Mouse (Mus musculus) ES-E14 (cell line): Measurements from ENCODE around the gene Gpsm2. TPM values are rescaled to one million over a fixed set of nuclear protein-coding genes. Genes with fewer than 3 reads are reported as not detected.

Experiments
- DNase-seq: peaks from one replicate; pipeline ENCODE4 v3.0.0-alpha.2; 2013; ENCODE audit warnings: low read depth, low spot score
- H3K27ac ChIP-seq: 2 replicates; pipeline ENCODE4 v1.5.1; 2012; ENCODE audit warnings: low read depth, mild to moderate bottlenecking, low read length, moderate library complexity, mixed read lengths; ENCODE audit not compliant: poor library complexity, insufficient read depth, severe bottlenecking
- H3K36me3 ChIP-seq: 2 replicates; pipeline ENCODE4 v1.6.1; 2012; ENCODE audit warnings: mild to moderate bottlenecking, low read length, moderate library complexity, mixed read lengths; ENCODE audit not compliant: control insufficient read depth, poor library complexity, insufficient read depth, severe bottlenecking
- H3K4me1 ChIP-seq, 2 experiments: fragments of 150-350 bp in 1 of 2; sonication (generic) in 1 of 2; 2 replicates each; pipeline ENCODE4 v1.6.1; 2012; ENCODE audit warnings: low read length in 2 of 2, mild to moderate bottlenecking in 1 of 2, mixed read lengths in 1 of 2; ENCODE audit not compliant: control insufficient read depth in 2 of 2, insufficient read depth in 2 of 2, poor library complexity in 1 of 2
- H3K4me3 ChIP-seq, 2 experiments: fragments of 150-350 bp in 1 of 2; sonication (generic) in 1 of 2; 2 replicates each; pipeline ENCODE4 v1.5.1; 2012; ENCODE audit warnings: low read length in 2 of 2, low read depth in 1 of 2, mild to moderate bottlenecking in 1 of 2, mixed read lengths in 1 of 2; ENCODE audit not compliant: insufficient read depth in 1 of 2, poor library complexity in 1 of 2, severe bottlenecking in 1 of 2
- H3K9ac ChIP-seq: 2 replicates; pipeline ENCODE4 v1.6.1; 2012; ENCODE audit warnings: low read depth, mild to moderate bottlenecking, low read length, mixed read lengths; ENCODE audit not compliant: poor library complexity, insufficient read depth, severe bottlenecking
- H3K9me3 ChIP-seq: fragments of 150-350 bp; sonication (generic); 2 replicates; pipeline ENCODE4 v1.6.1; 2012; ENCODE audit warnings: low read depth, mild to moderate bottlenecking, low read length; ENCODE audit not compliant: control insufficient read depth, insufficient read depth
- CHD2 ChIP-seq: IDR thresholded peaks from 2 replicates; pipeline ENCODE4 v1.6.1; 2014; ENCODE audit warnings: mild to moderate bottlenecking, low read depth, low read length, inconsistent platforms
- HCFC1 ChIP-seq: IDR thresholded peaks from 2 replicates; pipeline ENCODE4 v1.6.1; 2012; ENCODE audit warnings: low read length, inconsistent platforms, borderline replicate concordance; ENCODE audit not compliant: insufficient read depth
- MAFK ChIP-seq: IDR thresholded peaks from 2 replicates; pipeline ENCODE4 v1.6.1; 2014; ENCODE audit warnings: mild to moderate bottlenecking, low read depth, low read length, inconsistent platforms; ENCODE audit not compliant: insufficient read depth
- ZC3H11A ChIP-seq: IDR thresholded peaks from 2 replicates; pipeline ENCODE4 v1.6.1; 2012; ENCODE audit warnings: low read depth, mild to moderate bottlenecking, inconsistent platforms, low read length, borderline replicate concordance
- ZNF384 ChIP-seq: IDR thresholded peaks from 2 replicates; pipeline ENCODE4 v1.6.1; 2012; ENCODE audit warnings: low read depth, low read length, inconsistent platforms
- in situ Hi-C, 2 experiments: fragments of 600-800 bp; cut with MboI; formaldehyde crosslinking; loops; one replicate each; pipeline ENCODE4 v1.15.1; 2025; ENCODE audit warnings: low sequenced_read_pairs in 2 of 2, inconsistent platforms in 1 of 2; ENCODE audit not compliant: unreplicated experiment in 2 of 2
- total RNA-seq: library from RNA; depleted of rRNA; stranded (reverse); fragments of 300-350 nt; gene quantifications from 2 replicates; pipeline ENCODE4 v1.2.3, GENCODE M21; 2012

Gpsm2 gene
- total RNA-seq, 1 experiment = 16.2 TPM

DNA sequence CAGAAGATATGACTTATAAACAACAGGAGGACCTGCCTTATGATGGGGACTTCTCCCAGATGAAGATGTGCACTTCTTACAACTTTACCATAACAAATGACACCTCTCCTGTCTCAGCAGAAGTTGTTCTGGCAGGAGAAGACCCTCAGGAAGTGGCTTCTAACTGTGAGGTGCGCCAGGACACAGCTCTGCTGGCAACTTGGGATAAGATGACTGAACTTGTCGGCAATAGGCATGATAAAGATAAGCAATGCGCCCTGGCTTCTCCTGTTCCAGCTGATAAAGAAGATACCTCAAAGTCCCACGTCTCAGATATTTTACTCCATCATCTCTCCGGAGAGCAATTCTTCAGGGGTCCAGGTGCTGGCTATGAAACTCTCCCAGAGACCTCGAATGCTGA is 29.6 kb upstream of the Gpsm2 start:
- in situ Hi-C loops = no loop called here
- H3K4me3 ChIP-seq = no peak overlapping the region
- no peaks in the 10 kb centered on the region for H3K36me3 ChIP-seq
- H3K9ac ChIP-seq = no peak overlapping the region
- no peak for DNase-seq
- no peak overlapping the region for H3K27ac ChIP-seq
- no peaks in the 10 kb centered on the region for H3K9me3 ChIP-seq
- no peaks in the 10 kb centered on the region for H3K4me1 ChIP-seq
- TF ChIP-seq ZC3H11A (no peak), CHD2 (no peak), HCFC1 (no peak), MAFK (no peak), ZNF384 (no peak)

DNA sequence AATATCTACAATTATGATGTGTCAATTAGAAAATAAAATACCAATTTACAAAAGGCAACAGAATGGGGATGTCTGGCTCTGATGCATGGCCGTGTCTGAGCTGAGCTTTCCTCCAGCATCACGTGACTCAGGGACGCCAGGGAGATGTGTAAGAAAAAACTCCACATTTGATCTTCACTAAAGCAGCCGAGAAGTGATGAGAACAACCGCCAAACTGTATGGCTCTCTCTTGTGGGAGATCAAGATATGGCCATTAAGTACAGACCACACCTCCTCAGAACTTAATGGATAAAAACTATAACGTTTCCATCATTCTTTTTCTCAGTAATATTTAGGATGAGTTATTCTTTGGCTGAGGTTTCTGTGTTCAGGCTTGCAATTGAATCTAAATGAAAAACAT is 29.0 kb upstream of the Gpsm2 start:
- in situ Hi-C loops = no loop called here
- no peaks in the 10 kb centered on the region for H3K36me3 ChIP-seq
- no peak overlapping the region for H3K9ac ChIP-seq
- no peaks in the 10 kb centered on the region for H3K4me1 ChIP-seq
- no peak overlapping the region for H3K4me3 ChIP-seq
- no peaks in the 10 kb centered on the region for H3K9me3 ChIP-seq
- H3K27ac ChIP-seq = no peak overlapping the region
- DNase-seq = no peak
- TF ChIP-seq HCFC1 = no peak
- no peak for TF ChIP-seq CHD2
- TF ChIP-seq ZNF384 = no peak
- TF ChIP-seq ZC3H11A = no peak
- TF ChIP-seq MAFK = no peak

DNA sequence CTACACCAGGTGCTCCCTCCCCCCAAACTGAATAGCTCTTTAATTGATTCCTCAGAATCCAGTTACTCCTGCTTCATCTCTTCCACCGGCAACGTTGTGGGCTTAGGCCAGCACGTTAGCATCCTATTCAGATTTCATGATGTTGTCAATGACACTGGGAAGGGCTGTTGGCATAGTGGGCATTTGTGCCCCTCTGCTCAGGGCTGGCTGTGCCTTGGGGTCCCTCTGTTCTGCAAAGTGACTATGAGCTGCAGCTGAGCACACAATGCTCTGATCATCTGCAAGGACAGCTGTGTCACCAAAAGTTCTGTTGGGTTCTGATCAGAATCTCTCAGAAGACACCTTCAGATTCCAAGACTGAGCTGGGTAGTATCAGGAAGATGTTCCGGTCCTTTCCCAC is 22.0 kb upstream of the Gpsm2 start:
- Histone ChIP-seq H3K27ac (no peak overlapping the region), H3K9me3 (no peaks in the 10 kb centered on the region), H3K4me1 (no peaks in the 10 kb centered on the region), H3K36me3 (no peaks in the 10 kb centered on the region), H3K4me3 (no peak overlapping the region), H3K9ac (no peak overlapping the region)
- TF ChIP-seq MAFK (no peak), CHD2 (no peak), ZNF384 (no peak), HCFC1 (no peak), ZC3H11A (no peak)
- DNase-seq = no peak
- in situ Hi-C loops = no loop called here

DNA sequence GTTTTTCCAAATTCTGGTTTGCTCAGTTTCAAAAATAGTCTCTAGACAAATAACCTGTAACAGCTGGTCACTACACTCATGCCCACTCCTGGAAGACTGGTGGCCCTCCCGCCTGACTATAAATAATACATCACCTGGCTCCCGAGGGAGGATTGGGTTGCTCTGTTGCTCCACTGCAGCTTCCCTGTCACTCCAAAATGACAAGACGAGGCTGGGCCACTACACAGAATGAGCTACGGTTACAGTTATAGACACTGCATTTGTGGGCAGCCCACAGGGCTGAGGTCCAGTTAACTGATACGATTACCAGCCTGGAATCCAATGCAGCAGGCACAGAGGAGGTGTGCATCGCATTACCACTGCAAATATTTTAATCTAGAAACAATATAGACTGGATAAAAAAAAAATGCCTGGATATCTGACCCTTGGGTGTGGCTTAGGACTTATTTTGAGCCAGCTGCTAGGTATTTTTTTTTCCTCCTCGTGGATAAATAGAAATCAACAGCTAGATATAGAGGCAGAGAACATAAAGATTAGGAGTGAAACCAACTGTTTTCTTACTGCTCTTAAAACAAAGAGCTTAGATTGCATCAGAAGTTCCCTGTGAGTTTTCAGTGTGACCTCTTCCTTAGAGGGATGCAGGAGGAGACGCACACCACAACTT is 17.1 kb upstream of the Gpsm2 start, which contains the start of gene Aknad1:
Aknad1 (plus strand) TSS at position 614 of the 664 bp plus-strand sequence.
- Histone ChIP-seq H3K4me1 (peaks cover 0 to 2% of the 10 kb centered on the region in 2 experiments; a peak in 1 of 4 replicates), H3K4me3 (no peak within 1 kb of the TSS), H3K36me3 (no peaks in the 10 kb centered on the region), H3K9me3 (no peaks in the 10 kb centered on the region), H3K9ac (no peak within 1 kb of the TSS), H3K27ac (no peak within 1 kb of the TSS)
- in situ Hi-C loops = no loop called here
- no peak for DNase-seq
- TF ChIP-seq MAFK (no peak), HCFC1 (no peak)

DNA sequence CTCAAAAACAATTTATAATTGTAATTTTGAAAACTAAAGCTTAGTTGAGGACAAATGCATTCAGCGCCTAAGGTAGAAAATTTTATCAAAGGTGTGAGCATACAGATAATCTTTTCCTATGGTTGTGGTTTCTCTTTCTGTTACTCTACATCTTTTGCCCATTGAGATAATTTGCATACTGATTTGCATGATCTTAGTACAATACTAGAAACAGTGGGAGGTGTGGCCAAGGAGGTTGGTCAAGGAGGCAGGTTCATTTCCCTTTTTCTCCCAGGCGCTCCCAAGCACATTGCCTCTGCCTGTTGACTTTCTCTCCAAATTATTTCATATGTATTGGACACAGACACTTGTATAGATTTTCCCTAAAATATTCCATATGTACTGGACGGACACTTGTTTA is 15.7 kb upstream of the Gpsm2 start:
- no peak for DNase-seq
- Histone ChIP-seq H3K4me1 (peaks cover 0 to 2% of the 10 kb centered on the region in 2 experiments; a peak in 1 of 4 replicates), H3K36me3 (no peaks in the 10 kb centered on the region), H3K9me3 (no peaks in the 10 kb centered on the region), H3K27ac (no peak overlapping the region), H3K4me3 (no peak overlapping the region), H3K9ac (no peak overlapping the region)
- in situ Hi-C loops = no loop called here
- no peak for TF ChIP-seq MAFK
- no peak for TF ChIP-seq ZNF384
- no peak for TF ChIP-seq HCFC1
- no peak for TF ChIP-seq ZC3H11A
- no peak for TF ChIP-seq CHD2
